Mouse (Mus musculus): ENCODE measurements around the gene Gm11437. TPM values are rescaled to one million over a fixed set of nuclear protein-coding genes. Genes with fewer than 3 reads are reported as not detected.

The Gm11437 gene
- polyA plus RNA-seq (2015; fragmentation: Nextera tagmentation; extraction: Ambion mirVana), result not detected in 2 replicates

- H3K36me3 ChIP-seq (replicated peaks), result no peaks in the 10 kb centered on the region
- no peak within 1 kb of the TSS for H3K27ac ChIP-seq (replicated peaks)
- H3K27me3 ChIP-seq, result no peaks in the 10 kb centered on the region
- H3K9me3 ChIP-seq (replicated peaks), result no peaks in the 10 kb centered on the region
- H3K4me3 ChIP-seq (replicated peaks), result no peak within 1 kb of the TSS
- 67% methylated on average over 5 of the region's 5 CpGs for WGBS (ENCODE audit: insufficient replicate concordance)
- no peak within 1 kb of the TSS for H3K4me2 ChIP-seq
- H3K4me1 ChIP-seq (replicated peaks), result no peaks in the 10 kb centered on the region
- H3K9ac ChIP-seq, result no peak within 1 kb of the TSS
- no peak for ATAC-seq (ENCODE audit: insufficient read depth)
Measured at GRCm38 (mm10) chr11:84167046-84167526, at the start of gene Gm11437. TSS of gene Gm11437 (minus strand) at chr11:84167476.

- H3K9me3 ChIP-seq (replicated peaks), result no peaks in the 10 kb centered on the region
- no peaks in the 10 kb centered on the region for H3K27me3 ChIP-seq
- ATAC-seq (ENCODE audit: insufficient read depth), result no peak
- WGBS (ENCODE audit: insufficient replicate concordance), result 81% methylated on average over 6 of the region's 6 CpGs
- H3K4me3 ChIP-seq (replicated peaks), result no peak overlapping the region
- H3K4me1 ChIP-seq (replicated peaks), result no peaks in the 10 kb centered on the region
- no peak overlapping the region for H3K4me2 ChIP-seq
- H3K27ac ChIP-seq (replicated peaks), result no peak overlapping the region
- no peak overlapping the region for H3K9ac ChIP-seq
- 0 out of 2 replicates have a peak, but pooled peaks cover 7% of the 10 kb centered on the region for H3K36me3 ChIP-seq (replicated peaks)
Measured at GRCm38 (mm10) chr11:84210876-84211275, 43.6 kb upstream of the Gm11437 start.

GRCm38 (mm10) chr11:84205776-84206175 lies 38.5 kb upstream of the Gm11437 start:
- WGBS (ENCODE audit: insufficient replicate concordance), result 50% methylated on average over 4 of the region's 4 CpGs
- Histone ChIP-seq H3K27ac (replicated peaks) (no peak overlapping the region), H3K4me1 (replicated peaks) (no peaks in the 10 kb centered on the region), H3K9ac (no peak overlapping the region), H3K27me3 (no peaks in the 10 kb centered on the region), H3K36me3 (replicated peaks) (0 out of 2 replicates have a peak, but pooled peaks cover 4% of the 10 kb centered on the region), H3K4me3 (replicated peaks) (no peak overlapping the region), H3K9me3 (replicated peaks) (no peaks in the 10 kb centered on the region), H3K4me2 (no peak overlapping the region)
- no peak for ATAC-seq (ENCODE audit: insufficient read depth)

GRCm38 (mm10) chr11:84197607-84198402 lies 30.5 kb upstream of the Gm11437 start:
- H3K4me3 ChIP-seq (replicated peaks), result no peak overlapping the region
- no peak overlapping the region for H3K4me2 ChIP-seq
- peaks cover 6% of the 10 kb centered on the region for H3K4me1 ChIP-seq (replicated peaks)
- H3K36me3 ChIP-seq (replicated peaks), result peaks cover 5% of the 10 kb centered on the region; the same call in 1 of the 2 replicates
- no peaks in the 10 kb centered on the region for H3K27me3 ChIP-seq
- no peak overlapping the region for H3K9ac ChIP-seq
- no peak for ATAC-seq (ENCODE audit: insufficient read depth)
- 79% methylated on average over 3 of the region's 3 CpGs for WGBS (ENCODE audit: insufficient replicate concordance)
- H3K27ac ChIP-seq (replicated peaks), result no peak overlapping the region
- no peaks in the 10 kb centered on the region for H3K9me3 ChIP-seq (replicated peaks)

- WGBS (ENCODE audit: insufficient replicate concordance), result 71% methylated on average over 3 of the region's 3 CpGs
- H3K4me2 ChIP-seq, result no peak overlapping the region
- no peak overlapping the region for H3K4me3 ChIP-seq (replicated peaks)
- no peak for ATAC-seq (ENCODE audit: insufficient read depth)
- H3K9me3 ChIP-seq (replicated peaks), result no peaks in the 10 kb centered on the region
- H3K9ac ChIP-seq, result no peak overlapping the region
- H3K36me3 ChIP-seq (replicated peaks), result peaks cover 5% of the 10 kb centered on the region; the same call in 1 of the 2 replicates
- no peaks in the 10 kb centered on the region for H3K27me3 ChIP-seq
- H3K27ac ChIP-seq (replicated peaks), result no peak overlapping the region
- peaks cover 7% of the 10 kb centered on the region for H3K4me1 ChIP-seq (replicated peaks)
Measured at GRCm38 (mm10) chr11:84194751-84195150, 27.5 kb upstream of the Gm11437 start.

GRCm38 (mm10) chr11:84193249-84193648 lies 26.0 kb upstream of the Gm11437 start:
- no peak overlapping the region for H3K27ac ChIP-seq (replicated peaks)
- H3K4me3 ChIP-seq (replicated peaks), result no peak overlapping the region
- no peak overlapping the region for H3K9ac ChIP-seq
- 77% methylated on average over 10 of the region's 10 CpGs for WGBS (ENCODE audit: insufficient replicate concordance)
- ATAC-seq (ENCODE audit: insufficient read depth), result no peak
- peaks cover 5% of the 10 kb centered on the region; the same call in 1 of the 2 replicates for H3K36me3 ChIP-seq (replicated peaks)
- H3K4me2 ChIP-seq, result no peak overlapping the region
- no peaks in the 10 kb centered on the region for H3K9me3 ChIP-seq (replicated peaks)
- H3K27me3 ChIP-seq, result no peaks in the 10 kb centered on the region
- H3K4me1 ChIP-seq (replicated peaks), result peaks cover 12% of the 10 kb centered on the region

- H3K9ac ChIP-seq, result no peak overlapping the region
- no peak overlapping the region for H3K4me3 ChIP-seq (replicated peaks)
- ATAC-seq (ENCODE audit: insufficient read depth), result no peak
- 78% methylated on average over 8 of the region's 8 CpGs for WGBS (ENCODE audit: insufficient replicate concordance)
- H3K4me2 ChIP-seq, result no peak overlapping the region
- H3K4me1 ChIP-seq (replicated peaks), result peaks cover 6% of the 10 kb centered on the region; the same call in 1 of the 2 replicates
- no peaks in the 10 kb centered on the region for H3K9me3 ChIP-seq (replicated peaks)
- no peaks in the 10 kb centered on the region; the same call in 1 of the 2 replicates for H3K36me3 ChIP-seq (replicated peaks)
- no peak overlapping the region for H3K27ac ChIP-seq (replicated peaks)
- H3K27me3 ChIP-seq, result no peaks in the 10 kb centered on the region
Measured at GRCm38 (mm10) chr11:84190581-84191233, 23.4 kb upstream of the Gm11437 start.

- Histone ChIP-seq H3K36me3 (replicated peaks) (no peaks in the 10 kb centered on the region), H3K9me3 (replicated peaks) (no peaks in the 10 kb centered on the region), H3K27me3 (no peaks in the 10 kb centered on the region), H3K9ac (no peak overlapping the region), H3K4me1 (replicated peaks) (peaks cover 6% of the 10 kb centered on the region; the same call in 1 of the 2 replicates), H3K4me2 (no peak overlapping the region), H3K27ac (replicated peaks) (no peak overlapping the region), H3K4me3 (replicated peaks) (no peak overlapping the region)
- WGBS (ENCODE audit: insufficient replicate concordance), result 37% methylated on average over 3 of the region's 3 CpGs
- ATAC-seq (ENCODE audit: insufficient read depth), result no peak
Measured at GRCm38 (mm10) chr11:84188530-84188929, 21.3 kb upstream of the Gm11437 start.

- no peak overlapping the region for H3K9ac ChIP-seq
- H3K36me3 ChIP-seq (replicated peaks), result no peaks in the 10 kb centered on the region
- peak overlapping the region; percentile 99 for H3K4me2 ChIP-seq
- no peaks in the 10 kb centered on the region for H3K9me3 ChIP-seq (replicated peaks)
- peaks cover 26% of the 10 kb centered on the region for H3K4me1 ChIP-seq (replicated peaks)
- no peak for ATAC-seq (ENCODE audit: insufficient read depth)
- 65% methylated on average over 2 of the region's 2 CpGs for WGBS (ENCODE audit: insufficient replicate concordance)
- peak overlapping the region; percentile 87 for H3K4me3 ChIP-seq (replicated peaks)
- H3K27me3 ChIP-seq, result no peaks in the 10 kb centered on the region
- peak overlapping the region; percentile 86; the same call in 1 of the 2 replicates for H3K27ac ChIP-seq (replicated peaks)
Measured at GRCm38 (mm10) chr11:84181286-84181685, 14.0 kb upstream of the Gm11437 start.

- ATAC-seq (ENCODE audit: insufficient read depth), result peak; percentile 20; the same call in 1 of the 2 replicates
- under 1% methylated on average over 44 of the region's 44 CpGs for WGBS (ENCODE audit: insufficient replicate concordance)
- Histone ChIP-seq H3K4me2 (peak overlapping the region; percentile 99), H3K27ac (replicated peaks) (peak overlapping the region; percentile 86), H3K36me3 (replicated peaks) (no peaks in the 10 kb centered on the region), H3K4me1 (replicated peaks) (peaks cover 26% of the 10 kb centered on the region), H3K9ac (peak overlapping the region; percentile 86), H3K27me3 (no peaks in the 10 kb centered on the region), H3K4me3 (replicated peaks) (peak overlapping the region; percentile 87), H3K9me3 (replicated peaks) (no peaks in the 10 kb centered on the region)
Measured at GRCm38 (mm10) chr11:84179954-84180598, 12.8 kb upstream of the Gm11437 start.
